Mouse (Mus musculus): Measurements from ENCODE around the gene Tmem50a. TPM values are rescaled to one million over a fixed set of nuclear protein-coding genes. Genes with fewer than 3 reads are reported as not detected.

Tmem50a gene
- polyA plus RNA-seq, 1 experiment from 2014 or later, result 163 TPM

GRCm38 (mm10) chr4:134853259-134853636, 61.6 kb downstream of the Tmem50a start, which contains the start of gene Maco1:
TSS of gene Maco1 (minus strand) at chr4:134853345.
- Histone ChIP-seq H3K27ac (peak within 1 kb of the TSS; percentile 99), H3K4me1 (peaks cover 20% of the 10 kb centered on the region), H3K4me2 (replicated peaks) (peak within 1 kb of the TSS; percentile 80), H3K27me3 (peaks cover 26% of the 10 kb centered on the region), H3K36me3 (no peaks in the 10 kb centered on the region), H3K9me3 (replicated peaks) (no peaks in the 10 kb centered on the region), H3K4me3 (peak within 1 kb of the TSS; percentile 100), H3K9ac (peak within 1 kb of the TSS; percentile 100)
- ATAC-seq (ENCODE audit: low FRiP score), result peak; percentile 98
- 0% methylated on average over 37 of the region's 38 CpGs for WGBS

DNA sequence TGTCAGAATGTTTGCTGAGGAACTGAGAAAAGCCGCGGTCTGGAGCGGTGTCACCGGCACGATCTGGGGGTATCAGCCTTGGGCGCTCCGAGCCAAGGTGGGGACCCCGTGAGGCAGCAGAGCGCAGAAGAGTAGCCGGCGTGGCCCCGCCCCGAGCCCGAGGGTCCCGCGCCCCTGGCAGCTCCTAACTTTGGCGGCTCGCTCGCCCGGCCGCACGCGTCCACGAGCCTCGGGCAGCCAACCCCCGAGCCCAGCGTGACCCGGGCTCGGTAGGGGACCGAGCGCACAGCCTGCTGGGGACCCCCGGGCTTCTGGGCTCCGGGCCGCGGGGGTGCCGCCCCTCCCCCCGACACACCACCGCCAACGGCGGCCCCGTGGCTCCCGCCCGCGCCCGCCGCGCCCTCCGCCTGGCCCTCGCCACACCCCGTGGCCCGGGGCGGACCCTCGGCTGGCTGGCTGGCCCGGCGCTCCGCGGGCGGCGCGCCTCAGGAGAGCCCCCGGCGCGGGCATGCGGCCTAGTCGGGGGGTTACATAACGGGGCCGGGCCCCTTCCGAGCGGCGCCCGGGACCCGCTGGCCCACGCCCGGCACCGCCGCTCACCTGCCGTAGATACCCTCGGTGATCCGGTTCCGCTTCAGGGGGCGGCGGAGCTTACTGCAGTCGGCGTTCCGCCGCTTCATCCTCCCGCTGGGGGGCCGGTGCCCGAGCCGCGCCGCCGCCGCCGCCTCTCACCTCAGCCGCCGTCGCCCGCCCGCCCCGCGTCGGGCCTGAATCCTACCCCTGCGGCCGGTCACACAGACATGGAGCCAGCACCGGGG, 62.2 kb downstream of the Tmem50a start:
- Histone ChIP-seq H3K27me3 (peaks cover 26% of the 10 kb centered on the region), H3K36me3 (no peaks in the 10 kb centered on the region), H3K4me2 (replicated peaks) (peak overlapping the region; percentile 80), H3K4me3 (peak overlapping the region; percentile 100), H3K9me3 (replicated peaks) (no peaks in the 10 kb centered on the region), H3K27ac (peak overlapping the region; percentile 99), H3K4me1 (peaks cover 25% of the 10 kb centered on the region), H3K9ac (peak overlapping the region; percentile 100)
- WGBS, result under 1% methylated on average over 98 of the region's 106 CpGs
- peak; percentile 33 for ATAC-seq (ENCODE audit: low FRiP score)

- Histone ChIP-seq H3K9me3 (replicated peaks) (no peaks in the 10 kb centered on the region), H3K27ac (no peak overlapping the region), H3K27me3 (peaks cover 22% of the 10 kb centered on the region), H3K4me1 (peaks cover 30% of the 10 kb centered on the region), H3K4me3 (peak overlapping the region; percentile 100), H3K4me2 (replicated peaks) (peak overlapping the region; percentile 80), H3K36me3 (no peaks in the 10 kb centered on the region), H3K9ac (peak overlapping the region; percentile 100)
- 15% methylated on average over 14 of the region's 14 CpGs for whole genome bisulfite sequencing
- no peak for ATAC-seq (ENCODE audit: low FRiP score)
Observed at GRCm38 (mm10) chr4:134851876-134852275, 62.9 kb downstream of the Tmem50a start.

GRCm38 (mm10) chr4:134851236-134851635, 63.6 kb downstream of the Tmem50a start:
- peak overlapping the region; percentile 100 for H3K4me3 ChIP-seq
- H3K27me3 ChIP-seq, result peaks cover 17% of the 10 kb centered on the region
- ATAC-seq (ENCODE audit: low FRiP score), result no peak
- H3K9me3 ChIP-seq (replicated peaks), result no peaks in the 10 kb centered on the region
- peaks cover 35% of the 10 kb centered on the region for H3K4me1 ChIP-seq
- WGBS, result 53% methylated on average over 2 of the region's 2 CpGs
- no peaks in the 10 kb centered on the region for H3K36me3 ChIP-seq
- H3K27ac ChIP-seq, result no peak overlapping the region
- peak overlapping the region; percentile 80 for H3K4me2 ChIP-seq (replicated peaks)
- no peak overlapping the region; the same call in 1 of the 2 replicates for H3K9ac ChIP-seq

DNA sequence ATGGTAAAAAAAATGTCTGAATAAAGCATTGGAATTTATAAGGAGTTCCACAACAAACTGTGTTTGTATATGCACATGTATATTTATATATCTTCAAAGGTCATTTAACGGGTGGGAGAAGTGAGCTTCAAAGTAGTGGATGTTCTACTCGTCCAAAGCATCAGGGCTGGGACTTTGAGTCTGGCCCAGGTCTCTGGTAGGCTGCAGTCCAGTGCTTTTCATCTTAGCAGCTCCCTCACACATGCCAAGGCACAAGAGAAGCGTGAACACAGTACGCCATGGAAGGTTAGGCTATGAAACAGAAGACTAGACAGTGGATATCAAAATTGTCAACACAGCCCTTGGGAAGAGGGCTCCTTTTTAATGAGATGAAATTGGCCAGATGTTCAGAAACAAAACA, 64.3 kb downstream of the Tmem50a start:
- Histone ChIP-seq H3K9me3 (replicated peaks) (no peaks in the 10 kb centered on the region), H3K27me3 (peaks cover 10% of the 10 kb centered on the region), H3K4me3 (no peak overlapping the region), H3K4me1 (peaks cover 35% of the 10 kb centered on the region), H3K9ac (no peak overlapping the region), H3K27ac (no peak overlapping the region), H3K4me2 (replicated peaks) (peak overlapping the region; percentile 80), H3K36me3 (no peaks in the 10 kb centered on the region)
- no peak for ATAC-seq (ENCODE audit: low FRiP score)
- WGBS, result 76% methylated on average over 4 of the region's 4 CpGs

Other genes with a start within 250 kb of the Tmem50a start
- 6.4 and 7.4 TPM in 2 replicates for gene Man1c1, start 210.7 kb downstream of the Tmem50a start, polyA plus RNA-seq (2016; fragmentation: Nextera tagmentation; extraction: Ambion mirVana)
- gene Ldlrap1, start 147.0 kb downstream of the Tmem50a start, polyA plus RNA-seq (2016; fragmentation: Nextera tagmentation; extraction: Ambion mirVana), result 7.8 and 10.4 TPM in 2 replicates
- gene Maco1, start 61.7 kb downstream of the Tmem50a start, polyA plus RNA-seq (2016; fragmentation: Nextera tagmentation; extraction: Ambion mirVana), result 89.8 and 97.9 TPM in 2 replicates
- gene Rhd, start 50.5 kb downstream of the Tmem50a start, polyA plus RNA-seq (2016; fragmentation: Nextera tagmentation; extraction: Ambion mirVana), result 7.9 and 10.1 TPM in 2 replicates
- gene Rsrp1, start 8.6 kb upstream of the Tmem50a start, polyA plus RNA-seq (2016; fragmentation: Nextera tagmentation; extraction: Ambion mirVana), result 536 and 591 TPM in 2 replicates
- 77.2 and 80.7 TPM in 2 replicates for gene Syf2, start 15.9 kb upstream of the Tmem50a start, polyA plus RNA-seq (2016; fragmentation: Nextera tagmentation; extraction: Ambion mirVana)
- gene Runx3, start 205.6 kb upstream of the Tmem50a start, polyA plus RNA-seq (2016; fragmentation: Nextera tagmentation; extraction: Ambion mirVana), result 0.19 and 0.29 TPM in 2 replicates